Mouse (Mus musculus) kidney, adult 2 months (tissue): ENCODE measurements at regions not wholly inside any gene's neighbourhood (a gene's known extent, or its start where the extent isn't known, plus 50 kb on each side); places are given as distances from the start of the nearest gene placed in this dataset.

Experiments
- CTCF ChIP-seq: fragments of 200-500 bp; conservative IDR thresholded peaks from 2 replicates; pipeline ENCODE4 v1.5.1; 2011; ENCODE audit warnings: low read depth, mild to moderate bottlenecking, control low read depth, low read length, moderate library complexity, mixed read lengths; ENCODE audit not compliant: insufficient read depth, insufficient read length
- POLR2A ChIP-seq: fragments of 200-500 bp; IDR thresholded peaks from one replicate; pipeline ENCODE4 v1.6.1; 2011; ENCODE audit warnings: low read depth, low read length, control low read depth

GRCm38 (mm10) chr1:83830025-83830645, 422.1 kb upstream of the Sphkap start:
- TF ChIP-seq POLR2A, result no peak
- TF ChIP-seq CTCF, result no peak
